Comparison of ENCODE assay signal across 40 mouse cellular contexts in the genomic region with DNA sequence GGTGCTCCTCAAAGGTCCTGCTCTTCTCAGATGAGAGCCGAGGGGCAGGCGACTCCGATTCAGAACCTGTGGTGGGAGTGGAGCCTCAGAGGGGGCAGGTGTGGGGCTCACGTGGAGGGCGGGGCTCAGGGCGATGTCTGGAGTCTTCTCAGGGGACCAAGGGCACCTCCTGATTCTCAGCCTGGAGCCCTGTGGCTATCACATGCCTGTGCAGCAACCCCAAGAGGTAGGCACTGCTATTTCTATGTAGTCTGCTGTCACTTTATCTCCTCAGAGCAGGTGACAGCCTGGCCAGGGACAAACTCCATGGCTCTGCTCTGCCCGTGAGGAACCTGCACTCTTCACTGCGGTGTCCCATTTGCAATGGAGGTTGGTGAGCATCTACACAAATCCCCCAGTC. TPM values are rescaled to one million over a fixed set of nuclear protein-coding genes. Genes with fewer than 3 reads are reported as not detected.
DNase-seq lines count a peak whose midpoint lies in the region; ATAC-seq and TF ChIP-seq lines count a peak whose summit lies in the region.
"Had no signal": no experiment of that assay in that cellular context is flagged by ENCODE, and none has a peak within 500 bp of the region (broad histone marks: within the 10 kb centered on the region; RNA-seq: fewer than 3 reads in every experiment).

No protein-coding gene starts in this region.

- H3K4me3 ChIP-seq in liver, embryonic 14.5 days (ENCODE audit: insufficient read depth in 1 of 2, low read depth in 2 of 2, low read length in 2 of 2), result no peak overlapping the region
- H3K4me3 ChIP-seq: forebrain, embryonic 15.5 days; heart, adult 2 months; heart, embryonic 12.5 days; kidney, embryonic 15.5 days; limb, embryonic 10.5 days; limb, embryonic 15.5 days; lung, embryonic 15.5 days; midbrain, embryonic 13.5 days had no signal

- no peak for TF ChIP-seq CTCF in liver, embryonic 14.5 days (IDR thresholded peaks at IDR 0.05; ENCODE audit: low read depth)

- H3K4me1 ChIP-seq in liver, embryonic 14.5 days (replicated peaks; ENCODE audit: control insufficient read depth in 2 of 2, insufficient read depth in 2 of 2, low read length in 1 of 2), result peaks cover 38 to 41% of the 10 kb centered on the region in 2 experiments
- H3K4me1 ChIP-seq: heart, embryonic 12.5 days; kidney, embryonic 15.5 days; limb, embryonic 10.5 days; limb, embryonic 15.5 days; lung, embryonic 15.5 days had no signal

- peak; percentile 67 for TF ChIP-seq EP300 in liver, embryonic 14.5 days (IDR thresholded peaks at IDR 0.05; ENCODE audit: low read depth)

- H3K9me3 ChIP-seq in liver, embryonic 14.5 days (ENCODE audit: control insufficient read depth, low read length), result no peaks in the 10 kb centered on the region
- H3K9me3 ChIP-seq: forebrain, embryonic 15.5 days; heart, embryonic 12.5 days; kidney, embryonic 15.5 days; limb, embryonic 10.5 days; limb, embryonic 15.5 days; lung, embryonic 15.5 days; midbrain, embryonic 13.5 days had no signal

- peak overlapping the region; percentile 94 for H3K27ac ChIP-seq in liver, embryonic 14.5 days
- H3K27ac ChIP-seq: forebrain, embryonic 15.5 days; heart, adult 2 months; hindbrain, embryonic 14.5 days; kidney, embryonic 15.5 days; limb, embryonic 10.5 days; limb, embryonic 15.5 days; lung, embryonic 15.5 days; midbrain, embryonic 13.5 days had no signal

- no peaks in the 10 kb centered on the region for H3K27me3 ChIP-seq in liver, embryonic 14.5 days (ENCODE audit: control insufficient read depth, insufficient read depth, low read length)
- H3K27me3 ChIP-seq: forebrain, embryonic 15.5 days; heart, embryonic 12.5 days; kidney, embryonic 15.5 days; limb, embryonic 15.5 days; lung, embryonic 15.5 days; midbrain, embryonic 13.5 days; Patski had no signal

- 31% methylated on average over 8 of the region's 8 CpGs for WGBS in liver, embryonic 14.5 days (ENCODE audit: insufficient replicate concordance)

- H3K36me3 ChIP-seq in liver, embryonic 14.5 days (replicated peaks; ENCODE audit: control insufficient read depth, insufficient read depth, low read depth), result no peaks in the 10 kb centered on the region; the same call in 1 of the 2 replicates

- H3K4me2 ChIP-seq in liver, embryonic 14.5 days (ENCODE audit: low read depth), result peak overlapping the region; percentile 50
- H3K4me2 ChIP-seq: forebrain, embryonic 15.5 days; heart, embryonic 12.5 days; hindbrain, embryonic 14.5 days; kidney, embryonic 15.5 days; limb, embryonic 15.5 days; lung, embryonic 15.5 days; midbrain, embryonic 13.5 days had no signal

- ATAC-seq in erythroid progenitor cell, adult 5-6 weeks (replicated peaks; ENCODE audit: low FRiP score, poor library complexity, severe bottlenecking), result peak; percentile 63
- ATAC-seq in liver, embryonic 14.5 days (ENCODE audit: insufficient read depth), result peak; percentile 68
- ATAC-seq in megakaryocyte-erythroid progenitor cell, adult 5-6 weeks (replicated peaks; ENCODE audit: low FRiP score, low TSS enrichment, poor library complexity, severe bottlenecking), result peak; percentile 60
- ATAC-seq: forebrain, embryonic 15.5 days; inflammation-experienced regulatory T-cells, adult 6 months; midbrain, embryonic 13.5 days; Patski had no signal

- H3K9ac ChIP-seq in liver, embryonic 14.5 days (replicated peaks), result peak overlapping the region; percentile 20; the same call in 1 of the 2 replicates
- H3K9ac ChIP-seq: forebrain, embryonic 15.5 days; heart, embryonic 12.5 days; hindbrain, embryonic 14.5 days; kidney, embryonic 15.5 days; limb, embryonic 15.5 days; lung, embryonic 15.5 days; midbrain, embryonic 13.5 days had no signal

- DNase-seq in spleen, postnatal 4 days (ENCODE audit: low spot score in 2 of 2), result peak; percentile 45 to 76
- no peak for DNase-seq in spleen, adult 12 weeks (ENCODE audit: low spot score)
- DNase-seq in liver, embryonic 14.5 days (ENCODE audit: low read depth in 3 of 3, low spot score in 3 of 3), result peak in 2 of 3 experiments; percentile 59 to 64
- DNase-seq in cerebellum, postnatal 36 days, result no peak
- no peak for DNase-seq in thymus, adult 18-20 months
- no peak for DNase-seq in adrenal gland, adult 8-10 months
- DNase-seq: adrenal gland, postnatal 14 days; cerebellum, adult 18-20 months; cerebellum, postnatal 10 days; gastrocnemius, postnatal 36 days; heart, adult 2 months; kidney, adult 18-20 months; kidney, postnatal 25 days; right cerebral cortex, postnatal 14 days; thymus, postnatal 14 days had no signal

RNA-seq across cellular contexts. Expression of a gene that starts 11.2 kb away (rescaled TPM):
- not detected in 2 replicates for total RNA-seq in erythroid progenitor cell, adult 5-6 weeks (2015; ENCODE audit: low replicate concordance)
- not detected in 2 replicates for total RNA-seq in erythroid progenitor cell, adult 5-6 weeks (2017; ENCODE audit: low replicate concordance)
- not detected in 2 replicates for polyA plus RNA-seq in liver, embryonic 14.5 days (2012; rRNA removed)
- polyA plus RNA-seq in liver, embryonic 14.5 days (2014; fragmentation: Nextera tagmentation; extraction: Ambion mirVana), result not detected in 2 replicates
- not detected in 2 replicates for total RNA-seq in megakaryocyte-erythroid progenitor cell, adult 5-6 weeks (2014; fragmentation: Nextera tagmentation)
- total RNA-seq in megakaryocyte-erythroid progenitor cell, adult 5-6 weeks (2017), result not detected in 2 replicates
- total RNA-seq in adrenal gland, adult 8-10 months (2022), result 1 to 10 TPM in 3 of 4 experiments, under 1 TPM in 1; 0.74 to 4.3 (median 2.8) TPM
- total RNA-seq: heart, adult 2 months; hematopoietic stem cell, adult 5-6 weeks; layer of hippocampus, adult 18-20 months; layer of hippocampus, postnatal 10 days; megakaryocyte, adult 5-6 weeks; MEL; monocyte, adult 5-6 weeks had no signal
- polyA plus RNA-seq: cortical plate, adult 2 months; embryonic facial prominence, embryonic 14.5 days; forebrain, embryonic 15.5 days; frontal cortex, adult 2 months; heart, adult 2 months; heart, embryonic 12.5 days; heart, postnatal 0 days; hindbrain, embryonic 14.5 days; kidney, embryonic 15.5 days; limb, embryonic 10.5 days; lung, embryonic 15.5 days; midbrain, embryonic 13.5 days; neural tube, embryonic 14.5 days; small intestine, adult 2 months had no signal

RNA-seq across cellular contexts. Expression of a gene that starts 17.4 kb away (rescaled TPM):
- not detected in 2 replicates for total RNA-seq in erythroid progenitor cell, adult 5-6 weeks (2015; ENCODE audit: low replicate concordance)
- not detected in 2 replicates for total RNA-seq in erythroid progenitor cell, adult 5-6 weeks (2017; ENCODE audit: low replicate concordance)
- not detected in 2 replicates for polyA plus RNA-seq in liver, embryonic 14.5 days (2012; rRNA removed)
- polyA plus RNA-seq in liver, embryonic 14.5 days (2014; fragmentation: Nextera tagmentation; extraction: Ambion mirVana), result not detected in 2 replicates
- not detected in 2 replicates for total RNA-seq in megakaryocyte-erythroid progenitor cell, adult 5-6 weeks (2014; fragmentation: Nextera tagmentation)
- not detected in 2 replicates for total RNA-seq in megakaryocyte-erythroid progenitor cell, adult 5-6 weeks (2017)
- 10 to 100 TPM in 1 of 4 experiments, 1 to 10 TPM in 3; 6.4 to 14.0 (median 8.7) TPM for total RNA-seq in adrenal gland, adult 8-10 months (2022)
- total RNA-seq: gastrocnemius, adult 18-20 months; gastrocnemius, postnatal 36 days; hematopoietic stem cell, adult 5-6 weeks; layer of hippocampus, adult 18-20 months; layer of hippocampus, postnatal 10 days; megakaryocyte, adult 5-6 weeks; MEL; monocyte, adult 5-6 weeks had no signal
- polyA plus RNA-seq: cortical plate, adult 2 months; embryonic facial prominence, embryonic 14.5 days; forebrain, embryonic 15.5 days; frontal cortex, adult 2 months; heart, adult 2 months; heart, embryonic 12.5 days; heart, postnatal 0 days; hindbrain, embryonic 14.5 days; kidney, embryonic 15.5 days; limb, embryonic 10.5 days; limb, embryonic 15.5 days; lung, embryonic 15.5 days; midbrain, embryonic 13.5 days; neural tube, embryonic 14.5 days; small intestine, adult 2 months had no signal

RNA-seq across cellular contexts. Expression of a gene that starts 29.0 kb away (rescaled TPM):
- 16.6 and 43.6 TPM in 2 replicates for total RNA-seq in erythroid progenitor cell, adult 5-6 weeks (2015; ENCODE audit: low replicate concordance)
- total RNA-seq in erythroid progenitor cell, adult 5-6 weeks (2017; ENCODE audit: low replicate concordance), result 5.5 and 23.5 TPM in 2 replicates
- not detected in 2 replicates for polyA plus RNA-seq in liver, embryonic 14.5 days (2012; rRNA removed)
- polyA plus RNA-seq in liver, embryonic 14.5 days (2014; fragmentation: Nextera tagmentation; extraction: Ambion mirVana), result not detected in 2 replicates
- not detected in 2 replicates for total RNA-seq in megakaryocyte-erythroid progenitor cell, adult 5-6 weeks (2014; fragmentation: Nextera tagmentation)
- 5.1 TPM in 1 of 2 replicates, not detected in the other for total RNA-seq in megakaryocyte-erythroid progenitor cell, adult 5-6 weeks (2017)
- total RNA-seq in adrenal gland, adult 8-10 months (2022), result 10 to 100 TPM; 18.5 to 49.4 (median 27.4) TPM
- total RNA-seq: layer of hippocampus, adult 18-20 months; layer of hippocampus, postnatal 10 days; MEL; monocyte, adult 5-6 weeks had no signal
- polyA plus RNA-seq: cortical plate, adult 2 months; forebrain, embryonic 15.5 days; heart, embryonic 12.5 days; heart, postnatal 0 days; hindbrain, embryonic 14.5 days; inflammation-experienced regulatory T-cells, adult 6 months; kidney, embryonic 15.5 days; limb, embryonic 10.5 days; lung, embryonic 15.5 days; midbrain, embryonic 13.5 days; neural tube, embryonic 14.5 days; small intestine, adult 2 months had no signal

RNA-seq across cellular contexts. Expression of a gene that starts 29.8 kb away (rescaled TPM):
- total RNA-seq in erythroid progenitor cell, adult 5-6 weeks (2015; ENCODE audit: low replicate concordance), result 18.7 and 26.4 TPM in 2 replicates
- total RNA-seq in erythroid progenitor cell, adult 5-6 weeks (2017; ENCODE audit: low replicate concordance), result 12.0 and 13.1 TPM in 2 replicates
- polyA plus RNA-seq in liver, embryonic 14.5 days (2012; rRNA removed), result 2.2 TPM in 2 replicates
- 2.4 and 2.8 TPM in 2 replicates for polyA plus RNA-seq in liver, embryonic 14.5 days (2014; fragmentation: Nextera tagmentation; extraction: Ambion mirVana)
- total RNA-seq in megakaryocyte-erythroid progenitor cell, adult 5-6 weeks (2014; fragmentation: Nextera tagmentation), result 29.6 and 30.1 TPM in 2 replicates
- total RNA-seq in megakaryocyte-erythroid progenitor cell, adult 5-6 weeks (2017), result 3.0 and 5.7 TPM in 2 replicates
- total RNA-seq in adrenal gland, adult 8-10 months (2022), result 1 to 10 TPM; 4.4 to 9.9 (median 7.0) TPM

Comparison
In these comparisons a context has a peak if more than half of its experiments do, and no peak if none do; other contexts are left out.
1. DNase-seq: peak in spleen, postnatal 4 days (2 of 2) and liver, embryonic 14.5 days (2 of 3); none in spleen, adult 12 weeks (single experiment), cerebellum, postnatal 36 days (0 of 2), thymus, adult 18-20 months (0 of 2) and adrenal gland, adult 8-10 months (single experiment).
2. RNA of a gene that starts 17.4 kb away (total RNA-seq): 6.4 to 14.0 TPM in adrenal gland, adult 8-10 months; not detected in erythroid progenitor cell, adult 5-6 weeks and not detected in megakaryocyte-erythroid progenitor cell, adult 5-6 weeks; every median in the first group is over 4 times any median in the second.
3. Peak in every context shown above with its lines, with median percentiles within 50 percentile points of each other: ATAC-seq.